Mouse (Mus musculus): ENCODE data around the gene Stambp. TPM values are rescaled to one million over a fixed set of nuclear protein-coding genes. Genes with fewer than 3 reads are reported as not detected.

Gene Stambp
- polyA plus RNA-seq, 1 experiment, result 8.9 TPM

DNA sequence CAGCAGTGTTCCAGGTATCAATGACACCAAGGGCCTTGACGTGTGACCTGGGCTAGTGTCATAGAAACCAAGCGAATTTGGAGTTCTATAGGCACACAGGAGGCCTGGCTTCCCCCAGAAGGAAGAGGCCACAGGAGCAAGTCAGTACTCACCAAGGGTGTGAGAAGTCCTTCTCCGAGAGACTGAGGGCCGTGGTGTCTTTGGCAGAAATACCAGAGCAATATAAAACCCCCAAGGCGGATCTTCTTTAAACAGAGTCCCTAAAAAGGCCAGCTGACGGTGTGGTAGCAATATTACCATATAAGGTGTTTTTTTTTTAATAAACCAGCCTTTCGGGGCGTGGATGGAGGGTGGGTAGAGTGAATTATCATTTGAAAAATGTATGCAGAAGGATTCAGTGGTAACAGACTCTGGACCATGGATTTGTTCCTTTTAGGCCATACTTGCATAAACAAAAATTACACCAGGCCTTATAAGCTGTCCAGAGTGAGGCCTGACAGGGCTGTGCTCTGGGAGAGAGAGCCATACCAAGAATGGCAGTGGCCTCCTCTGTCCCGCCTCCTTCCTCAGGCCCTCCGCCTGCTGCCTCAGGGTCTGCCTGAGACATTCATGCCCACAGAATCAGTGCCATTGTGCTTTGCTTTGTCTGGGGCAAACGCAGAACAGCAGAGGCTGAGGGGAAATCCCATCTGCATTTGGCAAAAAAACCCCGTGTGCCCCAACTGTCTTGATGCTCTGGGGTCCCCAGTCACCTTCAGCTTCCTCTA is 36.3 kb downstream of the Stambp start, which contains the start of gene Actg2:
Gene Actg2, minus strand, starts transcription at position 238 of the 767 bp plus-strand sequence.
- no peak within 1 kb of the TSS for H3K9ac ChIP-seq (ENCODE audit: low read depth, poor library complexity, severe bottlenecking)
- no peaks in the 10 kb centered on the region for H3K27me3 ChIP-seq (ENCODE audit: control insufficient read depth, insufficient read depth, low read length, poor library complexity, severe bottlenecking)
- H3K4me1 ChIP-seq (ENCODE audit: control insufficient read depth, insufficient read depth, low read length), result no peaks in the 10 kb centered on the region
- H3K9me3 ChIP-seq (replicated peaks; ENCODE audit: control insufficient read depth, insufficient read depth, low read length, poor library complexity, severe bottlenecking), result no peaks in the 10 kb centered on the region
- no peak within 1 kb of the TSS for H3K27ac ChIP-seq (ENCODE audit: insufficient read depth, low read length)
- H3K36me3 ChIP-seq (ENCODE audit: control insufficient read depth, insufficient read depth, low read length, poor library complexity, severe bottlenecking), result no peaks in the 10 kb centered on the region
- TF ChIP-seq CTCF (IDR thresholded peaks at IDR 0.05; ENCODE audit: low read depth, low read length), result no peak
- no peak for TF ChIP-seq EP300 (IDR thresholded peaks at IDR 0.05; ENCODE audit: insufficient read depth, low read depth, low read length)
- TF ChIP-seq POLR2A (IDR thresholded peaks at IDR 0.05; ENCODE audit: insufficient read depth, low read length), result no peak
- no peak within 1 kb of the TSS for H3K4me3 ChIP-seq (ENCODE audit: low read depth, low read length)

DNA sequence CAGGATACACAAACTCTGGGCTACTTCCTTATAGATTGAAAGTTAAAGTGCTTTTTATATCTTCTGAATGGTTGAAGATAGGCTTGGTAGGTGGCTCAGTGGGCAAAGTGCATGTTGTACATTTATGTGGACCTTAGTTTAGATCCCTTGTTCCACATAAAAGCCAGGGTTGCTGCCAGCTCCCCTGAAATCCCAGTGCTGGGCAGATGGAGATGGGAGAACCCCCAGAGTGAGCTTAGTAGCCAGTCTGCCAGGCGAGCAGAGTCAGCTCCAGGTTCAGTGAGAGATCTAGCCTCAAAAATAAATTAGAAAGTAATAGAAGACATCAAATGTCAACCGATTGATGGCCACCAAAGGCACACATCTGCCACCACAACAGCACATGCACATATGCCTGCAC is 39.9 kb downstream of the Stambp start:
- no peaks in the 10 kb centered on the region for H3K36me3 ChIP-seq (ENCODE audit: control insufficient read depth, insufficient read depth, low read length, poor library complexity, severe bottlenecking)
- H3K4me3 ChIP-seq (ENCODE audit: low read depth, low read length), result no peak overlapping the region
- TF ChIP-seq POLR2A (IDR thresholded peaks at IDR 0.05; ENCODE audit: insufficient read depth, low read length) (no peak), CTCF (IDR thresholded peaks at IDR 0.05; ENCODE audit: low read depth, low read length) (no peak), EP300 (IDR thresholded peaks at IDR 0.05; ENCODE audit: insufficient read depth, low read depth, low read length) (no peak)
- H3K27ac ChIP-seq (ENCODE audit: insufficient read depth, low read length), result no peak overlapping the region
- no peak overlapping the region for H3K9ac ChIP-seq (ENCODE audit: low read depth, poor library complexity, severe bottlenecking)
- no peaks in the 10 kb centered on the region for H3K9me3 ChIP-seq (replicated peaks; ENCODE audit: control insufficient read depth, insufficient read depth, low read length, poor library complexity, severe bottlenecking)
- H3K4me1 ChIP-seq (ENCODE audit: control insufficient read depth, insufficient read depth, low read length), result no peaks in the 10 kb centered on the region
- H3K27me3 ChIP-seq (ENCODE audit: control insufficient read depth, insufficient read depth, low read length, poor library complexity, severe bottlenecking), result no peaks in the 10 kb centered on the region

GRCm38 (mm10) chr6:83523194-83523593 is 49.3 kb downstream of the Stambp start:
- Histone ChIP-seq H3K4me1 (ENCODE audit: control insufficient read depth, insufficient read depth, low read length) (no peaks in the 10 kb centered on the region), H3K27me3 (ENCODE audit: control insufficient read depth, insufficient read depth, low read length, poor library complexity, severe bottlenecking) (no peaks in the 10 kb centered on the region), H3K27ac (ENCODE audit: insufficient read depth, low read length) (no peak overlapping the region), H3K9me3 (replicated peaks; ENCODE audit: control insufficient read depth, insufficient read depth, low read length, poor library complexity, severe bottlenecking) (no peaks in the 10 kb centered on the region), H3K9ac (ENCODE audit: low read depth, poor library complexity, severe bottlenecking) (no peak overlapping the region), H3K4me3 (ENCODE audit: low read depth, low read length) (no peak overlapping the region), H3K36me3 (ENCODE audit: control insufficient read depth, insufficient read depth, low read length, poor library complexity, severe bottlenecking) (no peaks in the 10 kb centered on the region)
- TF ChIP-seq EP300 (IDR thresholded peaks at IDR 0.05; ENCODE audit: insufficient read depth, low read depth, low read length) (no peak), CTCF (IDR thresholded peaks at IDR 0.05; ENCODE audit: low read depth, low read length) (no peak), POLR2A (IDR thresholded peaks at IDR 0.05; ENCODE audit: insufficient read depth, low read length) (no peak)

DNA sequence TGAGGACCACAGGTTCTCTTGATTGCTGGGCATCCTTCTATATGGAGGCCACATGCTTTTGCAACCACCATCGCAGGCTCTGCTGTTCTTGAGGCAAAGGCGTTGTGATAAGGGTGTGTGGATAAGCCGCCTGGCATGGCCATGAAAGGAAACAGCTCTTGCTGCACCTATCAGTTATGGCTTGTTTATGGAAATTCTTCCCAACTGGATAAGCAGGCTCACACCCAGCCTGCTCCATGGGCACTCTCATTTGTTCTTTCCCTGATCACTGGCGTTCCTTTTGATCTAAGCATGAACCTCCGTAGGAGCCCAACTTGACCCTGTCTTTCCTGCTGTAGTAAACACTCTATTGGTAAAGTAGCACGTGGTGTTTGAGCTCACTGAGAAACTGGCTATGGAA is 50.7 kb downstream of the Stambp start:
- H3K9ac ChIP-seq (ENCODE audit: low read depth, poor library complexity, severe bottlenecking), result no peak overlapping the region
- no peak overlapping the region for H3K27ac ChIP-seq (ENCODE audit: insufficient read depth, low read length)
- H3K4me1 ChIP-seq (ENCODE audit: control insufficient read depth, insufficient read depth, low read length), result no peaks in the 10 kb centered on the region
- no peak overlapping the region for H3K4me3 ChIP-seq (ENCODE audit: low read depth, low read length)
- no peaks in the 10 kb centered on the region for H3K27me3 ChIP-seq (ENCODE audit: control insufficient read depth, insufficient read depth, low read length, poor library complexity, severe bottlenecking)
- TF ChIP-seq CTCF (IDR thresholded peaks at IDR 0.05; ENCODE audit: low read depth, low read length) (no peak), POLR2A (IDR thresholded peaks at IDR 0.05; ENCODE audit: insufficient read depth, low read length) (no peak), EP300 (IDR thresholded peaks at IDR 0.05; ENCODE audit: insufficient read depth, low read depth, low read length) (no peak)
- no peaks in the 10 kb centered on the region for H3K9me3 ChIP-seq (replicated peaks; ENCODE audit: control insufficient read depth, insufficient read depth, low read length, poor library complexity, severe bottlenecking)
- H3K36me3 ChIP-seq (ENCODE audit: control insufficient read depth, insufficient read depth, low read length, poor library complexity, severe bottlenecking), result no peaks in the 10 kb centered on the region

- no peak overlapping the region for H3K27ac ChIP-seq (ENCODE audit: insufficient read depth, low read length)
- no peaks in the 10 kb centered on the region for H3K27me3 ChIP-seq (ENCODE audit: control insufficient read depth, insufficient read depth, low read length, poor library complexity, severe bottlenecking)
- TF ChIP-seq POLR2A (IDR thresholded peaks at IDR 0.05; ENCODE audit: insufficient read depth, low read length) (no peak), CTCF (IDR thresholded peaks at IDR 0.05; ENCODE audit: low read depth, low read length) (no peak), EP300 (IDR thresholded peaks at IDR 0.05; ENCODE audit: insufficient read depth, low read depth, low read length) (no peak)
- H3K36me3 ChIP-seq (ENCODE audit: control insufficient read depth, insufficient read depth, low read length, poor library complexity, severe bottlenecking), result no peaks in the 10 kb centered on the region
- no peak overlapping the region for H3K4me3 ChIP-seq (ENCODE audit: low read depth, low read length)
- H3K9me3 ChIP-seq (replicated peaks; ENCODE audit: control insufficient read depth, insufficient read depth, low read length, poor library complexity, severe bottlenecking), result no peaks in the 10 kb centered on the region
- H3K4me1 ChIP-seq (ENCODE audit: control insufficient read depth, insufficient read depth, low read length), result no peaks in the 10 kb centered on the region
- no peak overlapping the region for H3K9ac ChIP-seq (ENCODE audit: low read depth, poor library complexity, severe bottlenecking)
These were observed 53.9 kb downstream of the Stambp start for GRCm38 (mm10) chr6:83518637-83519036.

DNA sequence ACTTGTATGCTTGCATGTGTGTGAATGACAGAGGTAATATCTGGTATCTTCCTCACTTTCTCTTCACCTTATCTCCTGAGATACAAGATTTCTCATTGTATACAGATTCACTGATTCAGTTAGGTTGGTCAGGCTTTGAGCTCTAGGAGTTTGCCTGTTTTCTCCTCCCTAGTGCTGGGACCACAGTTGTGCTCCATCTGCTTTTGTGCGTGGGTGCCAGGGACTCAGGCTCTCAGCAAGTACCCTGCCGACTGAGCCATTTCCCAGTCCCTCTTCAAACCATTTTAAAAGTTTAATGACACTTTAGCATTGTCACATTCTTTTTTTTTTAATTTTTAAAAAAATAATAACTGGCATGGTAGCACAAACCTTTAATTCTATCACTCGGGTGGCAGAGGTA is 57.4 kb downstream of the Stambp start:
- Histone ChIP-seq H3K27me3 (ENCODE audit: control insufficient read depth, insufficient read depth, low read length, poor library complexity, severe bottlenecking) (no peaks in the 10 kb centered on the region), H3K4me1 (ENCODE audit: control insufficient read depth, insufficient read depth, low read length) (no peaks in the 10 kb centered on the region), H3K9ac (ENCODE audit: low read depth, poor library complexity, severe bottlenecking) (no peak overlapping the region), H3K9me3 (replicated peaks; ENCODE audit: control insufficient read depth, insufficient read depth, low read length, poor library complexity, severe bottlenecking) (no peaks in the 10 kb centered on the region), H3K27ac (ENCODE audit: insufficient read depth, low read length) (no peak overlapping the region), H3K4me3 (ENCODE audit: low read depth, low read length) (no peak overlapping the region), H3K36me3 (ENCODE audit: control insufficient read depth, insufficient read depth, low read length, poor library complexity, severe bottlenecking) (no peaks in the 10 kb centered on the region)
- TF ChIP-seq CTCF (IDR thresholded peaks at IDR 0.05; ENCODE audit: low read depth, low read length) (no peak), POLR2A (IDR thresholded peaks at IDR 0.05; ENCODE audit: insufficient read depth, low read length) (no peak), EP300 (IDR thresholded peaks at IDR 0.05; ENCODE audit: insufficient read depth, low read depth, low read length) (no peak)

Data from ES-Bruce4 (cell line).